Mouse (Mus musculus) gastrocnemius, adult 8-10 months (tissue): Measurements from ENCODE around the gene Vmn2r40. TPM values are rescaled to one million over a fixed set of nuclear protein-coding genes. Genes with fewer than 3 reads are reported as not detected.
"Not testable (repeated sequence)": the region's sequence is repeated elsewhere in the genome, so short reads cannot be mapped to it uniquely, and the experiment has no call there.

Experiments used
- DNase-seq, 2 experiments: peaks; one replicate each; pipeline ENCODE4 v3.0.0; 2022; ENCODE audit warnings: low spot score in 2 of 2
- total RNA-seq, 4 experiments: library from RNA; stranded (reverse); gene quantifications; 2 replicates each; pipeline ENCODE4 v1.2.4; 2022

Vmn2r40 gene
- not detected for total RNA-seq

DNA sequence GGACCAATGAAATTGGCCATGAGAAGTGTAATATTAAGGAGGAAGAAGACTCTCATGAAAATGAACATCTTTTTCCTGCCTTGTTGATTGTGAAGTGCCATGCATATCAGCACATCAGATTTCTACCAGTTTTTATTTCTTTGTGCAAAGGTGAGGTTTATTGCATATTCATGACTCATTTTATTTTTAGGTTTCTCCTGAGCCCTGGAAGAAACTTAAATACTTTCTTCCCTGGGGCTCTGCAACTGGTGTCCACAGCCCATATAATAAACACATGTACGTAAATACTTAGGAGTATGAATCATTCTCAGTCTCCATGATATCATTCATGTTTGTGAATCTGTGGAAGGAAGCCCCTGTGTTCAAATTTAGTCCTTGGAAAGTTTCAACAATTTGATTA, at the start of gene Vmn2r40:
Gene Vmn2r40 (minus strand): TSS at position 101 of the 400 bp plus-strand sequence.
- DNase-seq = not testable (repeated sequence)

Other genes starting within 250 kb of the Vmn2r40 start
- gene Vmn2r39, start 99.4 kb upstream of the Vmn2r40 start, total RNA-seq = not detected
- not detected for gene Vmn2r38, start 166.4 kb upstream of the Vmn2r40 start, total RNA-seq